In the genomic region with DNA sequence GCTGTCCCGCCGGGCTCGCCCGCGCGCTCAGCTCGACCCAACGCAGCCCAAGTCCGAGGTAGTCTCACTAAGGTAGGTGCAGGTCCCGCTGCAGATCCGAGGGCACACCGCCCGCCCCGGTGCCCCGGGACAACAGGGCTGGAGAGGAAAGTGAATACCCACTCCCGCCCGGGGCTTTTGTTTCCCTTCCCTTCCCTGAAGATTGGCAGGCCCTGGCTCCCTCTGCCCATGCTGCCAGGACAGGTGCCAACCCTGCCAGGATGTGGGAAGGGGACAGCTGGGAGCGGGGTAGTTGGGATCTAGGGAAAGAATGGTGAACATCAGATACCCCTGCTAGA, we compare ENCODE assay signal across 8 mouse cellular contexts. TPM values are rescaled to one million over a fixed set of nuclear protein-coding genes. Genes with fewer than 3 reads are reported as not detected.
DNase-seq lines count a peak whose midpoint lies in the region; ATAC-seq lines count a peak whose summit lies in the region.

No protein-coding gene starts in this region.

- no peak overlapping the region for H3K27ac ChIP-seq in kidney, embryonic 15.5 days
- H3K27ac ChIP-seq in embryonic facial prominence, embryonic 11.5 days (replicated peaks; ENCODE audit: low read depth, low read length): no peak overlapping the region
- peak overlapping the region; percentile 44; the same call in 1 of the 2 replicates for H3K27ac ChIP-seq in hindbrain, embryonic 16.5 days (ENCODE audit: low read depth, low read length)
- H3K27ac ChIP-seq in midbrain, embryonic 16.5 days (ENCODE audit: low read length): no peak overlapping the region

- no peaks in the 10 kb centered on the region for H3K9me3 ChIP-seq in kidney, embryonic 15.5 days (replicated peaks)
- no peaks in the 10 kb centered on the region for H3K9me3 ChIP-seq in embryonic facial prominence, embryonic 11.5 days (replicated peaks; ENCODE audit: control insufficient read depth, low read length)
- H3K9me3 ChIP-seq in hindbrain, embryonic 16.5 days (ENCODE audit: control insufficient read depth, low read length): no peaks in the 10 kb centered on the region
- H3K9me3 ChIP-seq in midbrain, embryonic 16.5 days (replicated peaks; ENCODE audit: control insufficient read depth, low read length, poor library complexity, severe bottlenecking): no peaks in the 10 kb centered on the region

- H3K27me3 ChIP-seq in kidney, embryonic 15.5 days: peaks cover 49% of the 10 kb centered on the region
- peaks cover 29% of the 10 kb centered on the region for H3K27me3 ChIP-seq in embryonic facial prominence, embryonic 11.5 days (ENCODE audit: control insufficient read depth, insufficient read depth, low read length)
- H3K27me3 ChIP-seq in hindbrain, embryonic 16.5 days (replicated peaks; ENCODE audit: control insufficient read depth, insufficient read depth, low read length): peaks cover 29% of the 10 kb centered on the region
- peaks cover 29% of the 10 kb centered on the region for H3K27me3 ChIP-seq in midbrain, embryonic 16.5 days (ENCODE audit: control insufficient read depth, insufficient read depth, low read depth, low read length)

- no peaks in the 10 kb centered on the region for H3K36me3 ChIP-seq in kidney, embryonic 15.5 days
- H3K36me3 ChIP-seq in embryonic facial prominence, embryonic 11.5 days (replicated peaks; ENCODE audit: control insufficient read depth, insufficient read depth, low read depth, low read length): no peaks in the 10 kb centered on the region
- no peaks in the 10 kb centered on the region for H3K36me3 ChIP-seq in hindbrain, embryonic 16.5 days (ENCODE audit: control insufficient read depth, insufficient read depth, low read length)
- no peaks in the 10 kb centered on the region for H3K36me3 ChIP-seq in midbrain, embryonic 16.5 days (ENCODE audit: control insufficient read depth, insufficient read depth, low read length)

- peaks cover 27% of the 10 kb centered on the region for H3K4me1 ChIP-seq in kidney, embryonic 15.5 days
- H3K4me1 ChIP-seq in embryonic facial prominence, embryonic 11.5 days (ENCODE audit: control insufficient read depth, insufficient read depth, low read length): no peaks in the 10 kb centered on the region; the same call in 1 of the 2 replicates
- peaks cover 9% of the 10 kb centered on the region for H3K4me1 ChIP-seq in hindbrain, embryonic 16.5 days (ENCODE audit: control insufficient read depth, insufficient read depth, low read depth, low read length)
- no peaks in the 10 kb centered on the region for H3K4me1 ChIP-seq in midbrain, embryonic 16.5 days (ENCODE audit: control insufficient read depth, insufficient read depth, low read length)

- peak overlapping the region; percentile 46 for H3K9ac ChIP-seq in kidney, embryonic 15.5 days
- peak overlapping the region; percentile 19; the same call in 1 of the 2 replicates for H3K9ac ChIP-seq in embryonic facial prominence, embryonic 11.5 days (replicated peaks; ENCODE audit: low read length)
- peak overlapping the region; percentile 52 for H3K9ac ChIP-seq in hindbrain, embryonic 16.5 days (ENCODE audit: low read depth, low read length)
- peak overlapping the region; percentile 13; the same call in 1 of the 2 replicates for H3K9ac ChIP-seq in midbrain, embryonic 16.5 days (ENCODE audit: low read depth, low read length)

- WGBS in kidney, embryonic 15.5 days: 4% methylated on average over 18 of the region's 18 CpGs
- 2% methylated on average over 18 of the region's 18 CpGs for WGBS in embryonic facial prominence, embryonic 11.5 days
- 4% methylated on average over 14 of the region's 18 CpGs for WGBS in hindbrain, embryonic 16.5 days
- WGBS in midbrain, embryonic 16.5 days: 3% methylated on average over 18 of the region's 18 CpGs

- no peak for DNase-seq in kidney, postnatal 14 days
- no peak for DNase-seq in embryonic facial prominence, embryonic 11.5 days (ENCODE audit: low spot score)
- DNase-seq in frontal cortex, postnatal 36 days (ENCODE audit: low spot score in 2 of 2): no peak
- no peak for DNase-seq in right cerebral cortex, postnatal 10 days (ENCODE audit: low spot score in 2 of 2)
- DNase-seq in gastrocnemius, postnatal 36 days: no peak

- H3K4me2 ChIP-seq in kidney, embryonic 15.5 days: peak overlapping the region; percentile 79
- peak overlapping the region; percentile 71 for H3K4me2 ChIP-seq in embryonic facial prominence, embryonic 11.5 days (ENCODE audit: low read depth, low read length)
- H3K4me2 ChIP-seq in hindbrain, embryonic 16.5 days (ENCODE audit: low read length): peak overlapping the region; percentile 75
- peak overlapping the region; percentile 58 for H3K4me2 ChIP-seq in midbrain, embryonic 16.5 days (ENCODE audit: low read length)

- intact Hi-C loops in gastrocnemius, postnatal 36 days (cut with DNase I): no loop called here

- ATAC-seq in kidney, embryonic 15.5 days (replicated peaks; ENCODE audit: low FRiP score): no peak
- no peak for ATAC-seq in embryonic facial prominence, embryonic 11.5 days (replicated peaks; ENCODE audit: insufficient number of reproducible peaks, low FRiP score, low TSS enrichment, low read depth)
- ATAC-seq in hindbrain, embryonic 16.5 days: peak; percentile 52; the same call in 1 of the 2 replicates
- ATAC-seq in midbrain, embryonic 16.5 days: no peak

- H3K4me3 ChIP-seq in kidney, embryonic 15.5 days (replicated peaks): peak overlapping the region; percentile 50
- peak overlapping the region; percentile 36 for H3K4me3 ChIP-seq in embryonic facial prominence, embryonic 11.5 days (ENCODE audit: low read depth, low read length)
- peak overlapping the region; percentile 48 for H3K4me3 ChIP-seq in hindbrain, embryonic 16.5 days (ENCODE audit: low read length)
- H3K4me3 ChIP-seq in midbrain, embryonic 16.5 days (ENCODE audit: low read depth, low read length): peak overlapping the region; percentile 39

RNA-seq across cellular contexts. Expression of a gene that starts 0.5 kb away (rescaled TPM):
- polyA plus RNA-seq in kidney, embryonic 15.5 days (2015; fragmentation: Nextera tagmentation; extraction: Ambion mirVana): 2.1 and 2.7 TPM in 2 replicates
- polyA plus RNA-seq in embryonic facial prominence, embryonic 11.5 days (2014; fragmentation: Nextera tagmentation; extraction: Ambion mirVana): 0.83 and 0.85 TPM in 2 replicates
- polyA plus RNA-seq in hindbrain, embryonic 16.5 days (2015; fragmentation: Nextera tagmentation; extraction: Ambion mirVana): 1.8 and 2.1 TPM in 2 replicates
- 0.57 and 0.64 TPM in 2 replicates for polyA plus RNA-seq in midbrain, embryonic 16.5 days (2015; fragmentation: Nextera tagmentation; extraction: Ambion mirVana)
- total RNA-seq in gastrocnemius, postnatal 36 days (2021): 1 to 10 TPM; 1.9 to 3.3 TPM

RNA-seq across cellular contexts. Expression of a gene that starts 37.5 kb away (rescaled TPM):
- polyA plus RNA-seq in kidney, embryonic 15.5 days (2015; fragmentation: Nextera tagmentation; extraction: Ambion mirVana): 194 and 208 TPM in 2 replicates
- polyA plus RNA-seq in embryonic facial prominence, embryonic 11.5 days (2014; fragmentation: Nextera tagmentation; extraction: Ambion mirVana): 113 and 125 TPM in 2 replicates
- polyA plus RNA-seq in hindbrain, embryonic 16.5 days (2015; fragmentation: Nextera tagmentation; extraction: Ambion mirVana): 76.0 and 76.2 TPM in 2 replicates
- polyA plus RNA-seq in midbrain, embryonic 16.5 days (2015; fragmentation: Nextera tagmentation; extraction: Ambion mirVana): 57.2 and 64.1 TPM in 2 replicates
- 1 to 10 TPM; 3.0 to 3.8 TPM for total RNA-seq in gastrocnemius, postnatal 36 days (2021)

RNA-seq across cellular contexts. Expression of a gene that starts 41.8 kb away (rescaled TPM):
- polyA plus RNA-seq in kidney, embryonic 15.5 days (2015; fragmentation: Nextera tagmentation; extraction: Ambion mirVana): 21.3 and 24.3 TPM in 2 replicates
- polyA plus RNA-seq in embryonic facial prominence, embryonic 11.5 days (2014; fragmentation: Nextera tagmentation; extraction: Ambion mirVana): 14.2 and 15.3 TPM in 2 replicates
- polyA plus RNA-seq in hindbrain, embryonic 16.5 days (2015; fragmentation: Nextera tagmentation; extraction: Ambion mirVana): 20.2 and 21.3 TPM in 2 replicates
- 24.3 and 25.2 TPM in 2 replicates for polyA plus RNA-seq in midbrain, embryonic 16.5 days (2015; fragmentation: Nextera tagmentation; extraction: Ambion mirVana)
- total RNA-seq in gastrocnemius, postnatal 36 days (2021): 1 to 10 TPM; 4.5 to 6.9 TPM

RNA-seq across cellular contexts. Expression of a gene that starts 42.0 kb away (rescaled TPM):
- 41.6 and 44.5 TPM in 2 replicates for polyA plus RNA-seq in kidney, embryonic 15.5 days (2015; fragmentation: Nextera tagmentation; extraction: Ambion mirVana)
- 49.8 and 59.4 TPM in 2 replicates for polyA plus RNA-seq in embryonic facial prominence, embryonic 11.5 days (2014; fragmentation: Nextera tagmentation; extraction: Ambion mirVana)
- 38.4 and 45.3 TPM in 2 replicates for polyA plus RNA-seq in hindbrain, embryonic 16.5 days (2015; fragmentation: Nextera tagmentation; extraction: Ambion mirVana)
- 49.0 and 51.5 TPM in 2 replicates for polyA plus RNA-seq in midbrain, embryonic 16.5 days (2015; fragmentation: Nextera tagmentation; extraction: Ambion mirVana)
- 10 to 100 TPM; 11.5 to 11.6 TPM for total RNA-seq in gastrocnemius, postnatal 36 days (2021)

RNA-seq across cellular contexts. Expression of a gene that starts 52.7 kb away (rescaled TPM):
- 1,673 and 1,817 TPM in 2 replicates for polyA plus RNA-seq in kidney, embryonic 15.5 days (2015; fragmentation: Nextera tagmentation; extraction: Ambion mirVana)
- polyA plus RNA-seq in embryonic facial prominence, embryonic 11.5 days (2014; fragmentation: Nextera tagmentation; extraction: Ambion mirVana): 2,457 and 2,634 TPM in 2 replicates
- 1,585 and 1,603 TPM in 2 replicates for polyA plus RNA-seq in hindbrain, embryonic 16.5 days (2015; fragmentation: Nextera tagmentation; extraction: Ambion mirVana)
- 2,051 and 2,173 TPM in 2 replicates for polyA plus RNA-seq in midbrain, embryonic 16.5 days (2015; fragmentation: Nextera tagmentation; extraction: Ambion mirVana)
- 10 to 100 TPM; 56.1 to 75.3 TPM for total RNA-seq in gastrocnemius, postnatal 36 days (2021)
